Comparison of ENCODE assay signal across 11 mouse cellular contexts in genomic region chr9:69477195-69477823, GRCm38 (mm10). TPM values are rescaled to one million over a fixed set of nuclear protein-coding genes. Genes with fewer than 3 reads are reported as not detected.
DNase-seq lines count a peak whose midpoint lies in the region; ATAC-seq and TF ChIP-seq lines count a peak whose summit lies in the region.
"Had no signal": no experiment of that assay in that cellular context is flagged by ENCODE, and none has a peak within 500 bp of the region (broad histone marks: within the 10 kb centered on the region; RNA-seq: fewer than 3 reads in every experiment).

No protein-coding gene starts in this region.

- no peaks in the 10 kb centered on the region for H3K9me3 ChIP-seq in embryonic facial prominence, embryonic 15.5 days (replicated peaks)
- no peaks in the 10 kb centered on the region for H3K9me3 ChIP-seq in heart, embryonic 15.5 days (replicated peaks)
- H3K9me3 ChIP-seq in limb, embryonic 15.5 days = no peaks in the 10 kb centered on the region
- H3K9me3 ChIP-seq in hindbrain, embryonic 12.5 days (replicated peaks) = no peaks in the 10 kb centered on the region
- H3K9me3 ChIP-seq: megakaryocyte, embryonic 14.5 days had no signal

- peak; percentile 17; the same call in 1 of the 2 replicates for ATAC-seq in embryonic facial prominence, embryonic 15.5 days (ENCODE audit: insufficient number of reproducible peaks, low FRiP score, low TSS enrichment, low read depth)
- ATAC-seq in heart, embryonic 15.5 days (replicated peaks; ENCODE audit: insufficient number of reproducible peaks, insufficient read depth, low FRiP score, low read depth) = no peak
- ATAC-seq in limb, embryonic 15.5 days (ENCODE audit: insufficient number of reproducible peaks, low FRiP score, low TSS enrichment, low read depth) = no peak
- ATAC-seq in hindbrain, embryonic 12.5 days (ENCODE audit: low FRiP score) = no peak

- H3K4me1 ChIP-seq in kidney, adult 2 months (ENCODE audit: control insufficient read depth, insufficient read depth, low read length) = peaks cover 3% of the 10 kb centered on the region; the same call in 1 of the 2 replicates
- peaks cover 52% of the 10 kb centered on the region for H3K4me1 ChIP-seq in embryonic facial prominence, embryonic 15.5 days
- peaks cover 53% of the 10 kb centered on the region for H3K4me1 ChIP-seq in heart, embryonic 15.5 days (replicated peaks)
- peaks cover 34% of the 10 kb centered on the region for H3K4me1 ChIP-seq in limb, embryonic 15.5 days
- H3K4me1 ChIP-seq in hindbrain, embryonic 12.5 days = no peaks in the 10 kb centered on the region
- H3K4me1 ChIP-seq: megakaryocyte, embryonic 14.5 days had no signal

- H3K9ac ChIP-seq in embryonic facial prominence, embryonic 15.5 days = no peak overlapping the region
- no peak overlapping the region for H3K9ac ChIP-seq in heart, embryonic 15.5 days
- no peak overlapping the region for H3K9ac ChIP-seq in limb, embryonic 15.5 days
- H3K9ac ChIP-seq in hindbrain, embryonic 12.5 days = no peak overlapping the region

- no peak for TF ChIP-seq POLR2A in kidney, adult 2 months (IDR thresholded peaks at IDR 0.05; ENCODE audit: low read depth, low read length)

- H3K27ac ChIP-seq in kidney, adult 2 months (ENCODE audit: insufficient read depth, low read depth, low read length) = peak overlapping the region; percentile 10; the same call in 1 of the 2 replicates
- H3K27ac ChIP-seq in embryonic facial prominence, embryonic 15.5 days (replicated peaks) = peak overlapping the region; percentile 72
- peak overlapping the region; percentile 70 for H3K27ac ChIP-seq in heart, embryonic 15.5 days
- peak overlapping the region; percentile 78 for H3K27ac ChIP-seq in limb, embryonic 15.5 days
- H3K27ac ChIP-seq in hindbrain, embryonic 12.5 days = no peak overlapping the region

- TF ChIP-seq CTCF in kidney, adult 2 months (conservative IDR thresholded peaks at IDR 0.05; ENCODE audit: insufficient read depth, insufficient read length, low read depth, low read length) = no peak

- no peaks in the 10 kb centered on the region for H3K36me3 ChIP-seq in kidney, adult 2 months (ENCODE audit: control insufficient read depth, insufficient read depth, low read length)
- peaks cover 73% of the 10 kb centered on the region for H3K36me3 ChIP-seq in embryonic facial prominence, embryonic 15.5 days
- peaks cover 44% of the 10 kb centered on the region for H3K36me3 ChIP-seq in heart, embryonic 15.5 days
- peaks cover 72% of the 10 kb centered on the region for H3K36me3 ChIP-seq in limb, embryonic 15.5 days
- H3K36me3 ChIP-seq in hindbrain, embryonic 12.5 days = no peaks in the 10 kb centered on the region

- no peaks in the 10 kb centered on the region for H3K27me3 ChIP-seq in kidney, adult 2 months (replicated peaks; ENCODE audit: control insufficient read depth, insufficient read depth, low read length)
- no peaks in the 10 kb centered on the region for H3K27me3 ChIP-seq in embryonic facial prominence, embryonic 15.5 days
- no peaks in the 10 kb centered on the region for H3K27me3 ChIP-seq in heart, embryonic 15.5 days
- no peaks in the 10 kb centered on the region for H3K27me3 ChIP-seq in limb, embryonic 15.5 days
- no peaks in the 10 kb centered on the region for H3K27me3 ChIP-seq in hindbrain, embryonic 12.5 days

- no peak overlapping the region for H3K4me2 ChIP-seq in embryonic facial prominence, embryonic 15.5 days (replicated peaks)
- H3K4me2 ChIP-seq in heart, embryonic 15.5 days = no peak overlapping the region
- no peak overlapping the region for H3K4me2 ChIP-seq in limb, embryonic 15.5 days
- H3K4me2 ChIP-seq in hindbrain, embryonic 12.5 days (replicated peaks) = no peak overlapping the region

- H3K4me3 ChIP-seq in kidney, adult 2 months (ENCODE audit: insufficient read depth, low read depth, low read length) = no peak overlapping the region
- no peak overlapping the region for H3K4me3 ChIP-seq in embryonic facial prominence, embryonic 15.5 days (replicated peaks)
- no peak overlapping the region for H3K4me3 ChIP-seq in heart, embryonic 15.5 days
- H3K4me3 ChIP-seq in limb, embryonic 15.5 days = no peak overlapping the region
- no peak overlapping the region for H3K4me3 ChIP-seq in hindbrain, embryonic 12.5 days
- H3K4me3 ChIP-seq: megakaryocyte, embryonic 14.5 days had no signal

- DNase-seq in kidney, adult 2 months = peak; percentile 55
- no peak for DNase-seq in kidney, postnatal 36 days
- DNase-seq in right cerebral cortex, postnatal 10 days (ENCODE audit: low spot score in 2 of 2) = no peak
- no peak for DNase-seq in frontal cortex, adult 2 months (ENCODE audit: extremely low spot score in 1 of 2, low spot score in 1 of 2)
- DNase-seq: left cerebral cortex, postnatal 4 days; thymus, postnatal 14 days had no signal

- 28% methylated on average over 14 of the region's 14 CpGs for WGBS in kidney, adult 2 months
- 52% methylated on average over 14 of the region's 14 CpGs for WGBS in embryonic facial prominence, embryonic 15.5 days
- WGBS in heart, embryonic 15.5 days = 34% methylated on average over 14 of the region's 14 CpGs
- WGBS in limb, embryonic 15.5 days = 51% methylated on average over 14 of the region's 14 CpGs
- WGBS in hindbrain, embryonic 12.5 days = 74% methylated on average over 14 of the region's 14 CpGs

RNA-seq across cellular contexts. Expression of gene Anxa2, which starts 23.9 kb away (rescaled TPM):
- polyA plus RNA-seq in kidney, adult 2 months (2012; rRNA removed) = 122 and 131 TPM in 2 replicates
- polyA plus RNA-seq in embryonic facial prominence, embryonic 15.5 days (2015; fragmentation: Nextera tagmentation; extraction: Ambion mirVana) = 1,678 and 1,714 TPM in 2 replicates
- polyA plus RNA-seq in heart, embryonic 15.5 days (2015; fragmentation: Nextera tagmentation; extraction: Ambion mirVana) = 544 and 629 TPM in 2 replicates
- polyA plus RNA-seq in limb, embryonic 15.5 days (2015; fragmentation: Nextera tagmentation; extraction: Ambion mirVana) = 1,913 and 2,040 TPM in 2 replicates
- polyA plus RNA-seq in frontal cortex, adult 2 months (2012; rRNA removed) = 21.2 and 22.7 TPM in 2 replicates
- polyA plus RNA-seq in hindbrain, embryonic 12.5 days (2016; fragmentation: Nextera tagmentation; extraction: Ambion mirVana) = 317 and 331 TPM in 2 replicates
